Mouse (Mus musculus): ENCODE measurements at regions not wholly inside any gene's neighbourhood (a gene's known extent, or its start where the extent isn't known, plus 50 kb on each side); places are given as distances from the start of the nearest gene placed in this dataset.
A peak's percentile ranks its signal among the peaks of the same experiment; 100 is the strongest.

DNA sequence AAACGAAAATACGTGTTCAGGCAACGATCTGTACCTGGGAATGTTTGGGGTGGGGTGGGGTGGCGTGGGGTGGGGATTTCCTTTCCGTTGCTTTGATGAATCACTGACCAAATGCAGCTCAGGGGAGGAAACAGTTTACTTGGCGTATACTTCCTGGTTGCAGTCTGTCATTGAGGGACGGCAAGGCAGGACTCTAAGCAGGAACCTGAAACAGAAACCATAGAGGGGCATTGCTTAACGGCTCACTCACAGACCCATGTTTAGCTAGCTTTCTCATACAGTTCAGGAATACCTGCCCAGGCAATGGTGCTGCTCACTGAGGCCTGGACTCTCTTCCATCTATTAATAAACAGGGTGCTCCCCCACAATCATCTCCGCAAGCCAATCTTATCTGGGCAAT, 55.1 kb upstream of the Smox start:
- DNase-seq: no peak

- no peak for DNase-seq
Measured at GRCm38 (mm10) chr2:131430474-131430873, 60.8 kb upstream of the Smox start.

DNA sequence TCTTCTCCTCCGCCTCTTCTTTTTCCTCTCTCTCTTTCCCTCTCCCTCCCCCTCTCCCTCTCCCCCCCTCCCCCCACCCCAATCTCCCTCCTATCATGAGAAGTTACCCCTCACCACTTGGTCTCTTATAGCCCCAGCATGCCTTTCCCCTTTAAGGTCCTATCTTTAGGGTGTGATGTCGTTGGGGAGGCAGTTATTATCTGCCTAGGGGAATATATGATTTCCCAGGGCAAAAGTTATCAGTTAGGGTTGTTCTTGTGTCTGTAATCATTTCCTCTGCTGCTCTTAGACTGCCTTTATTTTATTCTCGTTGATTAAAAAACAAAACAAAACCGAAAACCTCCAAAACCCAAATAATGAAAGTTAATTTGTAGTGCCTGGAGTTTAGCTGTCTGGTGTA, 63.2 kb upstream of the Smox start:
- DNase-seq: no peak

- no peak for DNase-seq
Measured at GRCm38 (mm10) chr2:131426941-131427340, 64.4 kb upstream of the Smox start.

- no peak for DNase-seq
Measured at GRCm38 (mm10) chr2:131423616-131424320, 67.5 kb upstream of the Smox start.

DNA sequence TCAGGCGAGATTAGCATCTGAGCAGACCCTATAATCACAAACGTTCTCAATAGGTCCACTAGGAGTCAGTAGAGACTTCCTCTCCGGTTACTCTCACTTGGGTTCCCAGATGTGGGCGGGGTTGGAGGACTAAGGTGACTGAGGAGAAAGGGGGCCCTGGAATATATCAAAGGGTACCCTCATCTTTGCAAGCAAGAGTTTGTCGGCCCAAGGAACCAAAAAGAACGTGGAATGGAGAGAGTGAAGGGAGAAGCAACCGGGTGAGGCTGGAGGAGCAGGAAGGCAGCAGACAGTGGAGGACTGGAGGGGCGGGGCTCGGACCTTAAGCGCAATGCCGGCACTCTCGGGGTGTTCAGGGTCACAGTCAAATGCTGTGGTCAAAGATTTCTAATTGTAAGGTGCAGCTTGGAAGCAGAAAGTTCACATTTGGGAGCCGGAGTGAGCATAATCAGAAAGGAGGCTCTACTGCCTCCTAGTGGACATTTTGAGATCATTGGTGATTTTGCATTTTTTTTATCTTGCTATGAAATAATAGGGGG, 68.3 kb upstream of the Smox start:
- peak; percentile 75 for DNase-seq

- DNase-seq: no peak
Measured at GRCm38 (mm10) chr2:131418130-131418529, 65.4 kb upstream of the Rnf24 start.

DNA sequence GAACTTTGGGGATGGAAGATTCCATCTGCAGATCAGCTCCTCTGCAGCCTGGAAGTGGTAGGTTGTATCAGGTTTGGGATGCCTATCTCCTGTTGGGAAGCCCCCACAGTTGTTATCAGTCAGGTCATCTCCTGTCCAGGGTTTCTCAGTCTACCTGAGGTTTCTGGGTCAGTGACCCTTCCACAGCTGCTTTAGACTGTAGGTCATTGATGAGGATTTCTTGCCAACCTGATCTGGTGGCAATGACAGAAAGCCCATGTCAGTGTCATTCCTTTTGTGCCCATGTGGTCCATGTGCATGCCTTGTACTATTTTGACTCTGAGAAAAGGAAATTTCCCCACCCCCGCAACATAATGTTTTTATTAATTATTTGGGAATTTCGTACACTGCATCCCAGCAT, 64.8 kb upstream of the Rnf24 start:
- no peak for DNase-seq

GRCm38 (mm10) chr2:131416482-131416881, 63.8 kb upstream of the Rnf24 start:
- DNase-seq: peak; percentile 82

DNA sequence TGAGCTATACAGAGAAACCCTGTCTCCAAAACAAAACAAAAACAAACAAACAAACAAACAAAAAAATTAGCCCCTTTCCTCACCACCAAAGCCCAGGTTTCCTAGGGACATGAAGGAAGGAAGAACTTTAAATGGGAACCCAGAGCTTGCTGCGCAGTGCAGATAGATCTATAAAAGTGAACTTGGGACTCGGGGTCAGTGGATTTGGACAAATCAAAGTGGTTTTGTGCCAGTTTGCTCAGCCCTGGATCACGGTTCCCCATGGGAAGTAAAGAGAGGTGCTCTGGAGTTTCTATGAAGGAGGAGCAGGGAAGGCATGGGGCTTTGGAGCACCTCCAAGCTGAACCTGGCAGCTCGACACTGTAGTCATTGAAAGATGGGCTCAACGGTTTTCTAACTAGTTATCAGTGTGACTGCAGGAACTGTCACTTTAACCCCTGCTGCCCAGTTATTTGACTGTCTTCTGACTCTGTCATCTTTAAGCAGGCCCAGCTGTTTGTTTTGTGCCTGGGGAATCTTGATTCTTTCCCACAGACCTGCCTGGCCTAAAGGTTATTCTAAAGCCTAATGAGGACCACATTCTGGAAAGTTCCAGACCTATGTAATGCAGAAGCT, 58.3 kb upstream of the Rnf24 start:
- no peak for DNase-seq

- DNase-seq: no peak
Measured at GRCm38 (mm10) chr2:131407337-131407736, 54.6 kb upstream of the Rnf24 start.

GRCm38 (mm10) chr2:131404218-131404555, 51.5 kb upstream of the Rnf24 start:
- DNase-seq: no peak

GRCm38 (mm10) chr2:131403543-131404217, 51.0 kb upstream of the Rnf24 start:
- no peak for DNase-seq
